Mouse (Mus musculus) E14TG2a.4 (cell line): ENCODE results near the gene Llgl2.
A peak's percentile ranks its signal among the peaks of the same experiment; 100 is the strongest.

Source experiments
- H3K27me3 ChIP-seq: 2 replicates; pipeline ENCODE4 v1.6.1; 2014; ENCODE audit warnings: low read length, control low read depth; ENCODE audit not compliant: insufficient read depth
- H3K36me3 ChIP-seq: 2 replicates; pipeline ENCODE4 v1.6.1; 2014; ENCODE audit warnings: low read length, control low read depth; ENCODE audit not compliant: insufficient read depth
- H3K4me1 ChIP-seq: replicated peaks from 2 replicates; pipeline ENCODE4 v1.6.1; 2014; ENCODE audit warnings: low read depth, low read length, control low read depth
- H3K4me3 ChIP-seq: replicated peaks from 2 replicates; pipeline ENCODE4 v1.5.1; 2014; ENCODE audit warnings: mild to moderate bottlenecking, low read length
- H3K9me3 ChIP-seq: 2 replicates; pipeline ENCODE4 v1.6.1; 2014; ENCODE audit warnings: low read length, control low read depth
- CTCF ChIP-seq: conservative IDR thresholded peaks from 2 replicates; pipeline ENCODE4 v1.5.1; 2014; ENCODE audit warnings: low read length
- NANOG ChIP-seq: IDR thresholded peaks from 2 replicates; pipeline ENCODE4 v1.6.1; 2014; ENCODE audit warnings: borderline replicate concordance, low read length, mixed read lengths
- POU5F1 ChIP-seq: IDR thresholded peaks from 2 replicates; pipeline ENCODE4 v1.6.1; 2014; ENCODE audit warnings: low read length, borderline replicate concordance

Gene Llgl2

DNA sequence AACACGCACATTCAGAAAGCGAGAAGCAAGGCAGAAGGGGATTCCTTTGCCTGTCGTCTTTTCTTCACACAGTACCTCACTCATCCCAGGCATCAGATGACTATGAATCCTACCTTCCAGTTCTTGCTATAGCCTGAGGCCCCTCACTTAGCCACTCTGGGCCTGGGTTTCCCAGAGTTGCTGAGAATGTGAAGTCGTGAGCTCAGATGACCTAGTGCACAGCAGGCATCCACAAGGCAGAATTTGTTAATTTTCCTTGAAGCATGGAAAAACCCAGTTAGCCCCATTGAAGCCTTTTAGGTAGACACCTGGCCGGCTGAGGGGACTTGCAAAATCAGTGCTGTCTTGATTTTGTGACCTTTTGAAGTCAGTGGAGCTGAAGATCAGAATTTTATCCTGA, 2.6 kb downstream of the Llgl2 start:
- Histone ChIP-seq H3K27me3 (no peaks in the 10 kb centered on the region), H3K36me3 (peaks cover 28% of the 10 kb centered on the region), H3K4me1 (peaks cover 80% of the 10 kb centered on the region), H3K4me3 (no peak overlapping the region), H3K9me3 (no peaks in the 10 kb centered on the region)
- no peak for TF ChIP-seq NANOG
- no peak for TF ChIP-seq CTCF
- no peak for TF ChIP-seq POU5F1

GRCm38 (mm10) chr11:115827624-115828023, 3.8 kb downstream of the Llgl2 start:
- Histone ChIP-seq H3K9me3 (no peaks in the 10 kb centered on the region), H3K4me1 (peaks cover 90% of the 10 kb centered on the region), H3K27me3 (no peaks in the 10 kb centered on the region), H3K4me3 (no peak overlapping the region), H3K36me3 (peaks cover 17% of the 10 kb centered on the region)
- no peak for TF ChIP-seq CTCF
- no peak for TF ChIP-seq NANOG
- TF ChIP-seq POU5F1, result no peak

DNA sequence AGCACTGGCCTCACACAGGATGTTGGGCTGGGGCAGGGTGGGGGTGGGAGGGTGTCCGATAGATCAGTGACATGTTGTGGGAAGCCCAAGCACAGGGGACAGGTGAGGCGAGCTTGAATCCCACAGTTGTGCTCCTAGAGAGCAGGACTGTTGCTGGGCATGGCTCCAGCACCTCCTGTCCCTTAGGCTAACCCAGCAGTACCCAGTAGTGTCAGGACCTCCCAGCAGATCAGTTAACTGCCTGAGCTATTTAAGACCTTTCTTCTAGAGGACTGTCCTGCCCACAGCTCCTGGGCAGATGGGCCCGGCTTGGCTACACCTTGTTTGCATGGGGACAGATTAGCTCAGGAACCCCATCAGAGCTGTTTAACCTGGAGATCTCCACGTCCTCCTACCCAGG, 5.2 kb downstream of the Llgl2 start:
- no peaks in the 10 kb centered on the region for H3K27me3 ChIP-seq
- no peaks in the 10 kb centered on the region for H3K9me3 ChIP-seq
- TF ChIP-seq NANOG, result no peak
- H3K4me3 ChIP-seq, result peak overlapping the region; percentile 37
- H3K4me1 ChIP-seq, result peaks cover 96% of the 10 kb centered on the region
- H3K36me3 ChIP-seq, result peaks cover 12% of the 10 kb centered on the region; the same call in 1 of the 2 replicates

DNA sequence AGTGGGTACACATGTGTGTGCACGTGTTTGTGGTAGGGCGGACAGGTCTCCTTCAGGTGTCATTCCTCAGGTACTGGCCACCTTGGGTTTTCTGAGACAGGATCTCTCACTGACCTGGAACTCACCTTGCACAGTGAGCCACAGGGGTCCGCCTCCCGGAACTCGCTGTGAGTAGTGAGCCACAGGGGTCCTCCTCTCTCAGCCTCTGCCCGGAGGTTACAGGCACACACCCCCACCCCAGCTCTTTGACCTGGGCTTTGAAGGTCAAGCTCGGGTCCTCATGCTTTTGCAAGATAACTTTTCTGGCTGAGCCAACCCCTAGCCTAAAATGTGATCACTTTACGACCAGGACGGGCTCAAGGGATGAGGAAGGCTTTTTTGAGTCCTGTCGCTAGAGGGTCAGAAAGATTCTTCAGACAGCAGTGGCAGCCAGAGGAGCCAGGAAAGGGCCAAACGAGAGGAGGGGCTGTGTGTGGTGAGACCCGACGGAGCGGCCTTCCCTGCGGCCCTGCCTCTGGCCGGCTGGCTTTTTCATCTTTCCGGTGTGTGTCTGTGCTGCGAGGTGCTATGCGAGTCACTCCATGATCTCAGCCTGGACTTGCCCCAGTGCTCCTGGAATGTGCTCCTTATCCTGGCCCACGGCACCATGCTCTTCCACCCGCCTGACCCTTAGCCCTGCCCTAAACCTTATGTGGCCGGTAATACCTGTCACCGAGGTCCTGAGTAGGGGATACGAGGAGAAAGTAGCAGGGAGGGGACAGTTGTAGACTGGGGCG, 6.9 kb downstream of the Llgl2 start:
- peaks cover 100% of the 10 kb centered on the region for H3K4me1 ChIP-seq
- H3K36me3 ChIP-seq, result peaks cover 26% of the 10 kb centered on the region
- H3K4me3 ChIP-seq, result peak overlapping the region; percentile 74
- TF ChIP-seq NANOG (peak; percentile 89), CTCF (no peak)
- no peaks in the 10 kb centered on the region for H3K9me3 ChIP-seq
- no peaks in the 10 kb centered on the region for H3K27me3 ChIP-seq

DNA sequence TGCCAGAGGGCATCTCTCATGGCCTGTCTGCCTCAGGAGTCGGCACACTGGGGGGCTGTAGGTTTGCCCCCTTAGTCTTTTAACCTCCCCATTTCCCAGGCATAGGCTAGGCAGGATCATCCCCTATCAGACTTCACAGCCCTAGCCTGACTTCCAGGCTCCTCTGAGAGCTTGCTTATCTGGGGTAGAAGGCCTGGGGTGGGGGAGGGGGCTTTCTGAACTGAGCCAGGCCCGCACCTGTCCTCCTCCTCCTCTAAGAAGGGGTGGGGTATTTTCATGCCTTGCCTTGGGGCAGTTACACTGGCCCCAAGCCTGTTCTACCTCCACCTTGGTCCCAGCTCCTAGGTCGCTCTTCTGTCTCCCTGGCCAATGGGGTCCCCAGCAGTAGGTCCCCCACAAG, 7.7 kb downstream of the Llgl2 start:
- peaks cover 100% of the 10 kb centered on the region for H3K4me1 ChIP-seq
- peaks cover 31% of the 10 kb centered on the region for H3K36me3 ChIP-seq
- no peaks in the 10 kb centered on the region for H3K9me3 ChIP-seq
- peak overlapping the region; percentile 74 for H3K4me3 ChIP-seq
- TF ChIP-seq POU5F1 (no peak), CTCF (no peak), NANOG (no peak)
- H3K27me3 ChIP-seq, result no peaks in the 10 kb centered on the region

GRCm38 (mm10) chr11:115832064-115832463, 8.2 kb downstream of the Llgl2 start:
- peaks cover 31% of the 10 kb centered on the region for H3K36me3 ChIP-seq
- peak overlapping the region; percentile 74 for H3K4me3 ChIP-seq
- H3K4me1 ChIP-seq, result peaks cover 100% of the 10 kb centered on the region
- H3K9me3 ChIP-seq, result no peaks in the 10 kb centered on the region
- H3K27me3 ChIP-seq, result no peaks in the 10 kb centered on the region
- no peak for TF ChIP-seq NANOG
- TF ChIP-seq CTCF, result no peak
- TF ChIP-seq POU5F1, result no peak

DNA sequence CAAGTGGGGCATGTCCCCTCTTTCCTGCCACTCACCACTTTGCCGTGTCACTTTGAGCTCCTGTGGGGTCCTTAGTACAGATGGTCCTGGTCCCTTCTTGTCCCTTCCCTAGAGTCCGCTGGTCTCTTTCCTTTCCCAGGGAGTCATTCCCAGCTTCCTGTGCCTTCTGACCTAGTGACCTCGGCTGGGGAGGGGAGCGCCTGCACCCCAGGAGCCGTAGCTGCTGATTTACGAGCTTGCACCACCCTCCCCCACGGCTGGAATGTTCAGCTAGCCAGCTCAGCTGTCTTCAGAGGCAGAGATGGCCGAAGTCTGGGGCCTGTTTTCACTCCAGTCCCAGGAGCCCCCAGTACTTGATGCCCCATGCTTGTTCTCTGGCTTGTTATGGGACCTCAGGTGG, 8.7 kb downstream of the Llgl2 start:
- TF ChIP-seq POU5F1 (no peak), NANOG (no peak), CTCF (no peak)
- peak overlapping the region; percentile 74 for H3K4me3 ChIP-seq
- peaks cover 31% of the 10 kb centered on the region for H3K36me3 ChIP-seq
- H3K27me3 ChIP-seq, result no peaks in the 10 kb centered on the region
- no peaks in the 10 kb centered on the region for H3K9me3 ChIP-seq
- H3K4me1 ChIP-seq, result peaks cover 100% of the 10 kb centered on the region

GRCm38 (mm10) chr11:115833021-115833513, 9.2 kb downstream of the Llgl2 start:
- Histone ChIP-seq H3K27me3 (no peaks in the 10 kb centered on the region), H3K4me1 (peaks cover 100% of the 10 kb centered on the region), H3K36me3 (peaks cover 32% of the 10 kb centered on the region), H3K4me3 (peak overlapping the region; percentile 74), H3K9me3 (no peaks in the 10 kb centered on the region)
- TF ChIP-seq POU5F1, result no peak
- no peak for TF ChIP-seq CTCF
- TF ChIP-seq NANOG, result no peak

DNA sequence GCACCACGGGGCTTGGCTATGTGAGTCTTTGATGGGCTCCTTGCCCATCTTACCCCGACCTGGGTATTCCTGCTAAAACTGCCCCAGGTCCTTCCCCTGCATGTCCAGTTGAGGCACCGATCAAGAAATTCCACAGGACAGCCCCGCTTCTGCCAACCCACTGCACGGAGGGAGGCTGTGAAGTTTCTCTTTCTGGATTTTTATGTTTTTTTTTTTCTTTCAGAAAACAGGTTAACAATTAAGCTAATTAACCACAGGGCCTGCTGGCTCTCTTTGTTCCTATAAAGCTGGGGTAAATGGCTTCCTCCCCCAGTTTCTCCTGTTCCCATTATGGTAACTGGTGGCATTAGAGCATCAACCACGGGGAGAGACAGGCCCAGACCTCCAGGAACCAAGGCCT, 10.2 kb downstream of the Llgl2 start:
- Histone ChIP-seq H3K4me1 (peaks cover 100% of the 10 kb centered on the region), H3K27me3 (no peaks in the 10 kb centered on the region), H3K4me3 (peak overlapping the region; percentile 74), H3K36me3 (peaks cover 26% of the 10 kb centered on the region), H3K9me3 (no peaks in the 10 kb centered on the region)
- no peak for TF ChIP-seq POU5F1
- TF ChIP-seq CTCF, result no peak
- no peak for TF ChIP-seq NANOG
